Mouse (Mus musculus): ENCODE data around the gene Sik3. TPM values are rescaled to one million over a fixed set of nuclear protein-coding genes. Genes with fewer than 3 reads are reported as not detected.
A peak's percentile ranks its signal among the peaks of the same experiment; 100 is the strongest.

The Sik3 gene
- total RNA-seq, 2 experiments from 2014 or later = 143 to 147 TPM

GRCm38 (mm10) chr9:46185191-46185590 lies 172.6 kb downstream of the Sik3 start:
- peak in 1 of 2 experiments; percentile 49 for DNase-seq (ENCODE audit: low spot score in 2 of 2)

- no peak for DNase-seq (ENCODE audit: low spot score in 2 of 2)
Measured at GRCm38 (mm10) chr9:46186387-46186786, 173.8 kb downstream of the Sik3 start.

- no peak for DNase-seq (ENCODE audit: low spot score in 2 of 2)
Measured at GRCm38 (mm10) chr9:46188370-46188769, 175.8 kb downstream of the Sik3 start.

- no peak for DNase-seq (ENCODE audit: low spot score in 2 of 2)
Measured at GRCm38 (mm10) chr9:46188956-46189355, 176.3 kb downstream of the Sik3 start.

GRCm38 (mm10) chr9:46189381-46189780 lies 176.8 kb downstream of the Sik3 start:
- DNase-seq (ENCODE audit: low spot score in 2 of 2) = no peak

GRCm38 (mm10) chr9:46191234-46191633 lies 178.6 kb downstream of the Sik3 start:
- DNase-seq (ENCODE audit: low spot score in 2 of 2) = no peak

GRCm38 (mm10) chr9:46191644-46192043 lies 179.0 kb downstream of the Sik3 start:
- DNase-seq (ENCODE audit: low spot score in 2 of 2) = peak in 1 of 2 experiments; percentile 54

GRCm38 (mm10) chr9:46192642-46193041 lies 180.0 kb downstream of the Sik3 start:
- no peak for DNase-seq (ENCODE audit: low spot score in 2 of 2)

GRCm38 (mm10) chr9:46194809-46195208 lies 182.2 kb downstream of the Sik3 start:
- no peak for DNase-seq (ENCODE audit: low spot score in 2 of 2)

GRCm38 (mm10) chr9:46196699-46197169 lies 184.1 kb downstream of the Sik3 start:
- DNase-seq (ENCODE audit: low spot score in 2 of 2) = peak in 1 of 2 experiments; percentile 70

GRCm38 (mm10) chr9:46198461-46198860 lies 185.8 kb downstream of the Sik3 start:
- DNase-seq (ENCODE audit: low spot score in 2 of 2) = peak; percentile 54 to 73

GRCm38 (mm10) chr9:46198936-46199335 lies 186.3 kb downstream of the Sik3 start:
- no peak for DNase-seq (ENCODE audit: low spot score in 2 of 2)

GRCm38 (mm10) chr9:46199609-46200008 lies 187.0 kb downstream of the Sik3 start:
- no peak for DNase-seq (ENCODE audit: low spot score in 2 of 2)

GRCm38 (mm10) chr9:46206834-46207500 lies 194.3 kb downstream of the Sik3 start:
- peak in 1 of 2 experiments; percentile 30 for DNase-seq (ENCODE audit: low spot score in 2 of 2)

GRCm38 (mm10) chr9:46207501-46207869 lies 194.9 kb downstream of the Sik3 start:
- DNase-seq (ENCODE audit: low spot score in 2 of 2) = no peak

GRCm38 (mm10) chr9:46208401-46208974 lies 195.9 kb downstream of the Sik3 start:
- DNase-seq (ENCODE audit: low spot score in 2 of 2) = no peak

GRCm38 (mm10) chr9:46210473-46210872 lies 197.9 kb downstream of the Sik3 start:
- DNase-seq (ENCODE audit: low spot score in 2 of 2) = no peak

GRCm38 (mm10) chr9:46214276-46214675 lies 201.7 kb downstream of the Sik3 start:
- no peak for DNase-seq (ENCODE audit: low spot score in 2 of 2)

- no peak for DNase-seq (ENCODE audit: low spot score in 2 of 2)
Measured at GRCm38 (mm10) chr9:46214946-46215337, 202.3 kb downstream of the Sik3 start.

GRCm38 (mm10) chr9:46215338-46216322 lies 203.0 kb downstream of the Sik3 start:
- peak; percentile 60 to 85 for DNase-seq (ENCODE audit: low spot score in 2 of 2)

GRCm38 (mm10) chr9:46216744-46217470 lies 204.3 kb downstream of the Sik3 start:
- DNase-seq (ENCODE audit: low spot score in 2 of 2) = no peak
